Mouse (Mus musculus) central nervous system, embryonic 18 days (tissue): ENCODE results near the gene Sncg. TPM values are rescaled to one million over a fixed set of nuclear protein-coding genes. Genes with fewer than 3 reads are reported as not detected.

Experiments used
- polyA plus RNA-seq: library from polyadenylated mRNA; depleted of rRNA; stranded (reverse); fragments of >200 nt; gene quantifications from 2 replicates; pipeline ENCODE4 v1.2.3, GENCODE M21; 2012; rRNA removed

Sncg gene
- polyA plus RNA-seq = 16.6 and 77.0 TPM in 2 replicates

GRCm38 (mm10) chr14:34374577-34374976 lies at the start of gene Sncg:
Gene Sncg (minus strand): TSS chr14:34374789.

GRCm38 (mm10) chr14:34375415-34375904 lies 871 bp upstream of the Sncg start, which contains the start of gene Mmrn2:
Gene Mmrn2 (plus strand): TSS chr14:34375465.

GRCm38 (mm10) chr14:34355301-34355700 lies 19.3 kb downstream of the Sncg start, which contains the start of gene Fam25c:
Gene Fam25c (minus strand): TSS chr14:34355433.

Other genes starting within 250 kb of the Sncg start
- 0.16 and 0.18 TPM in 2 replicates for gene Npy4r, start 222.3 kb downstream of the Sncg start, polyA plus RNA-seq
- gene Gprin2, start 173.1 kb downstream of the Sncg start, polyA plus RNA-seq = 10.1 and 10.9 TPM in 2 replicates
- gene Syt15, start 155.2 kb downstream of the Sncg start, polyA plus RNA-seq = 1.1 and 1.2 TPM in 2 replicates
- 3.8 and 3.9 TPM in 2 replicates for gene Shld2, start 64.3 kb downstream of the Sncg start, polyA plus RNA-seq
- 115 and 123 TPM in 2 replicates for gene Glud1, start 64.1 kb downstream of the Sncg start, polyA plus RNA-seq
- gene Fam25c, start 19.4 kb downstream of the Sncg start, polyA plus RNA-seq = not detected in 2 replicates
- gene Mmrn2, start 676 bp upstream of the Sncg start, polyA plus RNA-seq = 1.3 and 1.5 TPM in 2 replicates
- gene Bmpr1a, start 128.6 kb upstream of the Sncg start, polyA plus RNA-seq = 17.9 and 20.0 TPM in 2 replicates
- gene 9230112D13Rik, start 148.0 kb upstream of the Sncg start, polyA plus RNA-seq = 0.10 TPM in 1 of 2 replicates, not detected in the other
- gene Ldb3, start 213.9 kb upstream of the Sncg start, polyA plus RNA-seq = 1.5 and 11.0 TPM in 2 replicates
- gene Opn4, start 225.4 kb upstream of the Sncg start, polyA plus RNA-seq = 0.05 TPM in 1 of 2 replicates, not detected in the other